Mouse (Mus musculus) small intestine, adult 2 months (tissue): Measurements from ENCODE around the gene Sh3pxd2a.

Source experiments
- CTCF ChIP-seq: fragments of 200-500 bp; IDR thresholded peaks from 2 replicates; pipeline ENCODE4 v1.5.1; 2012; ENCODE audit warnings: low read depth, mild to moderate bottlenecking, control low read depth, inconsistent platforms, low read length, moderate library complexity, mixed read lengths; ENCODE audit not compliant: insufficient replicate concordance, insufficient read length; ENCODE audit errors: extremely low read depth
- POLR2A ChIP-seq: fragments of 200-500 bp; IDR thresholded peaks from 2 replicates; pipeline ENCODE4 v1.6.1; 2012; ENCODE audit warnings: low read depth, mild to moderate bottlenecking, control low read depth, inconsistent platforms, low read length, moderate library complexity

DNA sequence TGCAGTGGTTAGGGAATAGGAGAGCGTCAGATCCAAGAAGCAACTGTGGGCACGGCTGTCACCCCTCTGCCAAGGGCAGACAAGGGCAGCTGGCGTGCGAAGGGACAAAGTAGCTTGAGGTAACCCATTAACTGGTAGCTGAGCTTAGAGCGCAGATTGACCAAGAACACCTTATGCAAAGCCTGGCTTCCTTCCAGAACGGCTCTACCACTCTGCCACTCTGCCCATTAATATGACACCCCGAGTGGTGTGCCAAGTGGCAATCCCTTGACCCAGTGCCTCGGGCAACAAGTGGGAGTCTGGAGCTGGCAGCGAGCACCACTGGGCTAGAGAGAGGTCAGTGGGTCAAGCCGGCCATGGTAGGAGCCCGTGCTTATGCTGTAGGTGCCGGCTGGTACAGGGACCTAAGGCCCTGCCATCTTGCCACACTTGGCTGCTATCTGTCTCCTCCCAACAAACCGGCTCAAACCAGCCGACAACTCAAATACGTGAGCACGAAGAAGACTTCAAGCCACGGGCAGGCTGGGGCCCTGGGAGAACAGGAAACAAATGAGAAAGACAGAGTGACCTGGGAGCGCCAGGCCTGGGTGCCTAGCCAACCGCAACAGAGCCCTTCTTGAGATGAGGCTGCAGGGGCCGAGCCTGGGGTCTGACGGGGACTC, 161.9 kb downstream of the Sh3pxd2a start:
- no peak for TF ChIP-seq POLR2A
- TF ChIP-seq CTCF: no peak
